Mouse (Mus musculus): Measurements from ENCODE around the gene Ddx49.

- TF ChIP-seq POLR2A (IDR thresholded peaks at IDR 0.05; ENCODE audit: control insufficient read depth, low read depth, low read length) = no peak; the same call in 1 of the 2 replicates
- TF ChIP-seq CTCF (IDR thresholded peaks at IDR 0.05; ENCODE audit: control insufficient read depth, insufficient read depth, insufficient replicate concordance, low read depth, low read length) = no peak
Observed at GRCm38 (mm10) chr8:70347860-70348420, 45.7 kb upstream of the Ddx49 start.
